Mouse (Mus musculus) 416B (cell line): Measurements from ENCODE around the gene Hist1h2bc.
A peak's percentile ranks its signal among the peaks of the same experiment; 100 is the strongest.
"Not testable (repeated sequence)": the region's sequence is repeated elsewhere in the genome, so short reads cannot be mapped to it uniquely, and the experiment has no call there.

ENCODE experiments used
- DNase-seq: peaks from one replicate; pipeline ENCODE4 v3.0.0; 2011; ENCODE audit warnings: low read depth

Gene Hist1h2bc

GRCm38 (mm10) chr13:23699767-23700166 lies 15.8 kb downstream of the Hist1h2bc start:
- no peak for DNase-seq

- DNase-seq = peak; percentile 92
Observed at GRCm38 (mm10) chr13:23700786-23701520, 17.0 kb downstream of the Hist1h2bc start.

GRCm38 (mm10) chr13:23702220-23702619 lies 18.2 kb downstream of the Hist1h2bc start:
- no peak for DNase-seq

GRCm38 (mm10) chr13:23702801-23703200 lies 18.8 kb downstream of the Hist1h2bc start:
- DNase-seq = not testable (repeated sequence)

GRCm38 (mm10) chr13:23705751-23706356 lies 21.9 kb downstream of the Hist1h2bc start:
- no peak for DNase-seq

GRCm38 (mm10) chr13:23706771-23707170 lies 22.8 kb downstream of the Hist1h2bc start:
- no peak for DNase-seq

GRCm38 (mm10) chr13:23708041-23708440 lies 24.0 kb downstream of the Hist1h2bc start:
- no peak for DNase-seq

- no peak for DNase-seq
Observed at GRCm38 (mm10) chr13:23708654-23709053, 24.7 kb downstream of the Hist1h2bc start.

- no peak for DNase-seq
Observed at GRCm38 (mm10) chr13:23709714-23710373, 25.8 kb downstream of the Hist1h2bc start.

- DNase-seq = peak; percentile 63
Observed at GRCm38 (mm10) chr13:23710374-23711089, 26.5 kb downstream of the Hist1h2bc start, which contains the start of gene Hfe. TSS of gene Hfe (minus strand) at chr13:23710854.

- no peak for DNase-seq
Observed at GRCm38 (mm10) chr13:23716261-23717042, 32.5 kb downstream of the Hist1h2bc start.

GRCm38 (mm10) chr13:23717176-23717575 lies 33.2 kb downstream of the Hist1h2bc start:
- DNase-seq = no peak

GRCm38 (mm10) chr13:23717593-23718245 lies 33.7 kb downstream of the Hist1h2bc start:
- DNase-seq = not testable (repeated sequence)

- DNase-seq = no peak
Observed at GRCm38 (mm10) chr13:23724239-23724638, 40.2 kb downstream of the Hist1h2bc start.

- DNase-seq = no peak
Observed at GRCm38 (mm10) chr13:23725213-23725612, 41.2 kb downstream of the Hist1h2bc start.

- no peak for DNase-seq
Observed at GRCm38 (mm10) chr13:23728472-23729191, 44.6 kb downstream of the Hist1h2bc start.

GRCm38 (mm10) chr13:23729192-23729525 lies 45.2 kb downstream of the Hist1h2bc start:
- DNase-seq = no peak

- no peak for DNase-seq
Observed at GRCm38 (mm10) chr13:23729706-23730105, 45.7 kb downstream of the Hist1h2bc start.

GRCm38 (mm10) chr13:23730479-23730878 lies 46.5 kb downstream of the Hist1h2bc start:
- DNase-seq = no peak

GRCm38 (mm10) chr13:23732156-23732804 lies 48.3 kb downstream of the Hist1h2bc start:
- DNase-seq = peak; percentile 81
